Mouse (Mus musculus) G1E (cell line): ENCODE measurements around the gene Pla2g1b. TPM values are rescaled to one million over a fixed set of nuclear protein-coding genes. Genes with fewer than 3 reads are reported as not detected.

Experiments used
- ATAC-seq: 2 replicates; pipeline ENCODE4 v1.8.0; 2016; ENCODE audit warnings: mild to moderate bottlenecking; ENCODE audit not compliant: insufficient number of reproducible peaks, poor library complexity, low FRiP score, severe bottlenecking; ENCODE audit errors: extremely low read depth
- DNase-seq: peaks from one replicate; pipeline ENCODE4 v3.0.0; 2012; ENCODE audit warnings: low spot score
- H3K27me3 ChIP-seq: 2 replicates; pipeline ENCODE4 v1.6.1; 2012; ENCODE audit warnings: mild to moderate bottlenecking, low read length, inconsistent platforms; ENCODE audit not compliant: insufficient read depth
- H3K36me3 ChIP-seq: replicated peaks from 2 replicates; pipeline ENCODE3; 2012; ENCODE audit warnings: mild to moderate bottlenecking, inconsistent platforms
- H3K4me1 ChIP-seq: 2 replicates; pipeline ENCODE4 v1.6.1; 2012; ENCODE audit warnings: low read depth, low read length, inconsistent platforms, mixed read lengths; ENCODE audit not compliant: insufficient read depth
- H3K4me3 ChIP-seq: 2 replicates; pipeline ENCODE4 v1.5.1; 2012; ENCODE audit warnings: low read depth, mild to moderate bottlenecking, inconsistent platforms, low read length, moderate library complexity, mixed read lengths
- H3K9me3 ChIP-seq: replicated peaks from 2 replicates; pipeline ENCODE4 v1.6.1; 2012; ENCODE audit warnings: inconsistent platforms
- CTCF ChIP-seq: IDR thresholded peaks from 2 replicates; pipeline ENCODE4 v1.5.1; 2012; ENCODE audit warnings: low read depth, low read length, inconsistent platforms, mixed read lengths
- GATA1 ChIP-seq: IDR thresholded peaks from 2 replicates; pipeline ENCODE4 v1.6.1; 2012; ENCODE audit warnings: borderline replicate concordance, low read length, inconsistent platforms, mixed read lengths
- GATA2 ChIP-seq: IDR thresholded peaks from 2 replicates; pipeline ENCODE4 v1.6.1; 2012; ENCODE audit warnings: low read depth, low read length, inconsistent platforms, borderline replicate concordance
- POLR2AphosphoS5 ChIP-seq: IDR thresholded peaks from 2 replicates; pipeline ENCODE4 v1.6.1; 2012; ENCODE audit warnings: low read depth, low read length, inconsistent platforms; ENCODE audit not compliant: insufficient replicate concordance
- TAL1 ChIP-seq: conservative IDR thresholded peaks from 2 replicates; pipeline ENCODE4 v1.6.1; 2012; ENCODE audit warnings: low read depth, low read length, inconsistent platforms, mixed read lengths
- polyA plus RNA-seq: library from polyadenylated mRNA; stranded (reverse); fragments of >175 nt; gene quantifications from 2 replicates; pipeline ENCODE4 v1.2.3, GENCODE M21; 2012
- total RNA-seq, 2 experiments: library from RNA; stranded (forward) in 1 of 2; stranded (reverse) in 1 of 2; fragments of 200-1000 nt in 1 of 2; fragments of >200 nt in 1 of 2; fragmentation: Nextera tagmentation in 1 of 2; gene quantifications; 2 replicates each; pipeline ENCODE4 v1.2.3; 2014 to 2017

Gene Pla2g1b
- total and polyA plus RNA-seq, 3 experiments: 0.18 TPM; not detected in 2

DNA sequence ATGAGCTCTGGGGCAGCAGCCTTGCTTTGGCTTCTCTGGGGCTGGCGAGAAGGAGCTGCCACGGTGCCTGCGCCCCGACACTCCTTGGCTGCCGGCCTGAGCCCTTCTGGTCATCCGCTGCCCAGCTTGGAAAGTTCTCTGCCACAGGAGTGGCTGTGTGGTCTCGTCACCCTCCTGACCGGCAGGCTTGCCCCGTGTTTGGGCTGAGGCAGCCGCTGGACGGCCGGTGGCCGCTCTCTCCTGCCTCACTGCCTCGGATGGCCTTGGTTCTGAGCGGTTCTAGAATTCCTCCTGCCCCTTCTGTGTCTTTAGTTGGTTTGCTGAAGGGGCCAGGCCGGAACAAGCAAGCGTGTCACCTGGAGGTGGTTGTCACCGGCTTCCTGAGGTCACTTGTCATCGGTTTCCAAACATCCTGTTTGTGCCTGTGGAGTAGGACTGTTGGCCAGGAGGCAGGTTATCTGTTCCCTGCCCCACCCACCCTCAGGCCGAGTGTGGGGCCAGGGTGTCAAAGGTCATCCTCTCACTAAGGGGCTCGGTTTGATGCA, 54.3 kb downstream of the Pla2g1b start:
- Histone ChIP-seq H3K27me3 (no peaks in the 10 kb centered on the region), H3K4me3 (no peak overlapping the region), H3K4me1 (peaks cover 15% of the 10 kb centered on the region), H3K9me3 (no peaks in the 10 kb centered on the region), H3K36me3 (peaks cover 53% of the 10 kb centered on the region)
- no peak for ATAC-seq
- TF ChIP-seq TAL1: no peak
- TF ChIP-seq POLR2AphosphoS5: no peak
- no peak for TF ChIP-seq CTCF
- no peak for TF ChIP-seq GATA1
- TF ChIP-seq GATA2: no peak
- no peak for DNase-seq

DNA sequence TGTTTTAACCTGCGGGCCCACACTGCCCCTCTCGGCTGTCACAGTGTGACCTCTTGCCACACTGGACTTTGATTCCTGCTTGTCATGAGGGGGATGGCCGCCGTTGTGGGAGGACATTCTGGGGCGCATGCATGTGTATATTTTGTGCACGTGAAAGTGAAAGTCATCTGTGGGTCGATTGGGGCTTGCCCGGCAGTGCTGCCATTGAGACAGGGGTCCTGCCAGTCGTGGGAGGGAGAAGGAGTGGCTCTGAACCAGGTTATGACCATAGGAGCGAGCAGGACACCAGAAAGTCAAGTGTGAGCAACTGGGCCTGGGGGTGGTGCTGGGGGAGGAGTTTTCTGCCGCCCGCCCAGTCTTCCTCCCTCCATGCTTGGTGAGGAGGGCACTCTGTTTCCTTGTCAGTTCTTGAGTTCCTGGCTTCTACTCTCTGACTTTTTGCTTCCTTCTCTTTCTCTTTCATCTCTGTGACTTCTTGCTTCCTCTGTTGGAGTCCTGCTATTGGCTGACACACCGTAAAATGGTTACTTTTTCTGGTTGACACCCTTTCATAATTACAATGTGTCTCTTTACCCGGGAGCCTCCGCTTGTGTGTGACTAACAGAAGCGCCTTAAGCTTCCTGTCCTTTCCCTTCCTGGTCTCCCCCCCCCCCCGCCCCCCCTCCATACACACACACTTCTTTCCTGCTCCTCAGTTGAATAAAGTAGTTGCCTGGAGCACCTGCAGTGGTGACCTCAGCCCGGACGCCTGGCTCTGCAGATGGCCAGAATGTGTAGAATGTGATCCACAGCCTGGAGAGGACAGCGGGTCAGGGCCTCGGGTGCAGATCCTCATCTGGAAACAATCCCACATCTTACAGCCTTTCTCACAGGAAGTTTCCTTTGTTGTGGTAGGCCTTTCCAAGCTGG, 55.7 kb downstream of the Pla2g1b start:
- no peak for TF ChIP-seq TAL1
- no peak for TF ChIP-seq POLR2AphosphoS5
- Histone ChIP-seq H3K36me3 (peaks cover 58% of the 10 kb centered on the region), H3K9me3 (no peaks in the 10 kb centered on the region), H3K27me3 (no peaks in the 10 kb centered on the region), H3K4me1 (peaks cover 12% of the 10 kb centered on the region), H3K4me3 (no peak overlapping the region; the same call in 1 of the 2 replicates)
- no peak for ATAC-seq
- DNase-seq: no peak

DNA sequence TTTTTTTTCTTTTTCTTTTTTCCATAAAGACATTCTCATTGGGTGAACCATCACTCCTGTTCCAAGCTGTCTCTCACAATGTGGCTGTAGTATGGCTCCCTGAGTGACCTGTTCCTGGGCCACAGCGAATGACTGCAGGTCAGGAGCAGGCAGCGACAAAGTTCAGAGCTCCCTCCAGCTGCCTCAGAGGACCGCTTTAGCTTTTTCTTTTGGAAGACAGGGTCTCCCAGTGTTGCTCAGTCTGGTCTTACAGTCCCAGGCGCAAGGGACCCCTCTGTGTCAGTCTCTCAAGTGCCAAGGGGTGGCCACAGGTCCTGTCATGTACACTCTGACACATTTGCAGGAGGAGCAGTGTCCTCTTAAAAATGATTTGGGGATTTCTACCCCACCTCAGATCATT, 56.5 kb downstream of the Pla2g1b start:
- Histone ChIP-seq H3K4me1 (peaks cover 12% of the 10 kb centered on the region), H3K27me3 (no peaks in the 10 kb centered on the region), H3K9me3 (no peaks in the 10 kb centered on the region), H3K4me3 (no peak overlapping the region), H3K36me3 (peaks cover 58% of the 10 kb centered on the region)
- no peak for DNase-seq
- no peak for TF ChIP-seq GATA2
- no peak for TF ChIP-seq TAL1
- TF ChIP-seq GATA1: no peak
- no peak for TF ChIP-seq POLR2AphosphoS5
- no peak for TF ChIP-seq CTCF
- no peak for ATAC-seq

DNA sequence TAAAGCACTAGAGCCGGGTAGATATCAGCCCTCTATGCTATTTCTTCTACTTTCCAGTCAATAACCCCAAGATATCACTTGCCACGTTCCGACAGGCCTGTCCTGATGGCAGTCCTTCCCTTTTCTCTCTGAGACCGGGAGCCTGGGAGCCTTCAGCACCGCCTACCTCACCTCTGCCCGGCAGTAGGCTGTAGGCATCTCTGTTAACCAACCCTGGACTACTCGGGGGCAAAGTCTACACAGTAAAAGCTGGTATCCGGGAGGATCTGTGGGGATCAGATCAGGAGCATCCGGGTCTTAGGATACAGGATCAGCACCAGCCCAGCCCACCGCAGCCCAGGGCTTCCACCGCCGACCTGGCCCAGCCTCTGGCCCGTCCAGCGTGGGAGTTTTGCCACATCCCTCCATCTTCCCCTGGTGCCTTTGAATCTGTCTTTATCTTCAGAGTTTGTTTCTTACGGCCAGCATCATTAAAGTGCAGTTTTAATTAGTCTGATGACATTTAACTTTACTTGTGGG, 57.0 kb downstream of the Pla2g1b start:
- TF ChIP-seq CTCF (no peak), GATA2 (no peak), GATA1 (no peak), TAL1 (no peak), POLR2AphosphoS5 (no peak)
- H3K4me1 ChIP-seq: peaks cover 12% of the 10 kb centered on the region
- no peaks in the 10 kb centered on the region; the same call in 1 of the 2 replicates for H3K27me3 ChIP-seq
- peaks cover 59% of the 10 kb centered on the region for H3K36me3 ChIP-seq
- no peak overlapping the region for H3K4me3 ChIP-seq
- no peak for ATAC-seq
- DNase-seq: no peak
- no peaks in the 10 kb centered on the region for H3K9me3 ChIP-seq

DNA sequence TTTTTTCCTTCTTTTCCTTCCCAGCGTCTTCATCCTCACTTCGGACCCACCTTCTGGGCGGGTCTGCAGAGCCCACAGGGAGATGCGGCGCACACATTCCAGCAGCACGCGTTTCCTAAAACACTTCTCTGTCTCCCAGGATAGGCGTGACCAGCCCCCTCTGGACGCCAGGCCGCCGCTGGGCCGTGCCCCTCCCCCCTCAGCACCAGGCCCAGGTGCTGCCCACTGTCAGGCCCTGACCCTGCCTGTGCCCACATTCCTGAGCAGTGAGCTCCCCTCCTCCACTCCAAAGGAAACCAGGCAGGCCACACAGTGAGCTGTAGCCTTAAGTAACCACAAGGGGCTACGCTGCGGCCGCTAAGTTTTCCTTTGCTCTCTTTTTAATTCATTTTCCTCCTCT, 57.9 kb downstream of the Pla2g1b start:
- TF ChIP-seq POLR2AphosphoS5: no peak
- TF ChIP-seq TAL1: no peak
- TF ChIP-seq GATA2: no peak
- no peak for TF ChIP-seq CTCF
- TF ChIP-seq GATA1: no peak
- H3K4me3 ChIP-seq: no peak overlapping the region
- no peaks in the 10 kb centered on the region; the same call in 1 of the 2 replicates for H3K27me3 ChIP-seq
- H3K36me3 ChIP-seq: peaks cover 57% of the 10 kb centered on the region
- ATAC-seq (no peak), DNase-seq (no peak)
- H3K9me3 ChIP-seq: no peaks in the 10 kb centered on the region
- H3K4me1 ChIP-seq: peaks cover 14% of the 10 kb centered on the region

Other genes starting within 250 kb of the Pla2g1b start
- 24.2 and 25.5 TPM in 2 replicates for gene Pop5, start 230.4 kb upstream of the Pla2g1b start, total RNA-seq (2014; fragmentation: Nextera tagmentation)
- gene Pop5, start 230.4 kb upstream of the Pla2g1b start, total RNA-seq (2017): 61.2 and 82.5 TPM in 2 replicates
- 18.6 and 28.3 TPM in 2 replicates for gene Pop5, start 230.4 kb upstream of the Pla2g1b start, polyA plus RNA-seq
- gene Rnf10, start 193.4 kb upstream of the Pla2g1b start, total RNA-seq (2014; fragmentation: Nextera tagmentation): 59.7 and 87.3 TPM in 2 replicates
- gene Rnf10, start 193.4 kb upstream of the Pla2g1b start, total RNA-seq (2017): 56.9 and 57.3 TPM in 2 replicates
- gene Rnf10, start 193.4 kb upstream of the Pla2g1b start, polyA plus RNA-seq: 201 and 202 TPM in 2 replicates
- 41.1 and 42.9 TPM in 2 replicates for gene Coq5, start 186.6 kb upstream of the Pla2g1b start, total RNA-seq (2014; fragmentation: Nextera tagmentation)
- gene Coq5, start 186.6 kb upstream of the Pla2g1b start, total RNA-seq (2017): 51.6 and 56.9 TPM in 2 replicates
- gene Coq5, start 186.6 kb upstream of the Pla2g1b start, polyA plus RNA-seq: 23.4 and 25.0 TPM in 2 replicates
- 1,458 and 1,815 TPM in 2 replicates for gene Dynll1, start 165.3 kb upstream of the Pla2g1b start, total RNA-seq (2014; fragmentation: Nextera tagmentation)
- 554 and 587 TPM in 2 replicates for gene Dynll1, start 165.3 kb upstream of the Pla2g1b start, total RNA-seq (2017)
- gene Dynll1, start 165.3 kb upstream of the Pla2g1b start, polyA plus RNA-seq: 445 and 449 TPM in 2 replicates
- 38.1 and 47.6 TPM in 2 replicates for gene Srsf9, start 139.1 kb upstream of the Pla2g1b start, total RNA-seq (2014; fragmentation: Nextera tagmentation)
- gene Srsf9, start 139.1 kb upstream of the Pla2g1b start, total RNA-seq (2017): 88.0 and 111 TPM in 2 replicates
- gene Srsf9, start 139.1 kb upstream of the Pla2g1b start, polyA plus RNA-seq: 114 and 127 TPM in 2 replicates
- gene Gatc, start 125.1 kb upstream of the Pla2g1b start, total RNA-seq (2014; fragmentation: Nextera tagmentation): 90.0 and 96.0 TPM in 2 replicates
- 5.6 and 8.6 TPM in 2 replicates for gene Gatc, start 125.1 kb upstream of the Pla2g1b start, total RNA-seq (2017)
- gene Gatc, start 125.1 kb upstream of the Pla2g1b start, polyA plus RNA-seq: 11.7 and 13.9 TPM in 2 replicates
- 27.8 and 31.8 TPM in 2 replicates for gene Triap1, start 125.0 kb upstream of the Pla2g1b start, total RNA-seq (2014; fragmentation: Nextera tagmentation)
- 45.5 and 47.0 TPM in 2 replicates for gene Triap1, start 125.0 kb upstream of the Pla2g1b start, total RNA-seq (2017)
- gene Triap1, start 125.0 kb upstream of the Pla2g1b start, polyA plus RNA-seq: 5.3 and 14.1 TPM in 2 replicates
- gene Cox6a1, start 117.3 kb upstream of the Pla2g1b start, total RNA-seq (2014; fragmentation: Nextera tagmentation): 312 and 362 TPM in 2 replicates
- gene Cox6a1, start 117.3 kb upstream of the Pla2g1b start, total RNA-seq (2017): 143 and 153 TPM in 2 replicates
- 1,989 and 2,415 TPM in 2 replicates for gene Cox6a1, start 117.3 kb upstream of the Pla2g1b start, polyA plus RNA-seq
- 6.7 and 8.7 TPM in 2 replicates for gene Msi1, start 36.7 kb upstream of the Pla2g1b start, total RNA-seq (2014; fragmentation: Nextera tagmentation)
- gene Msi1, start 36.7 kb upstream of the Pla2g1b start, total RNA-seq (2017): 0.23 and 0.55 TPM in 2 replicates
- gene Msi1, start 36.7 kb upstream of the Pla2g1b start, polyA plus RNA-seq: 3.4 and 3.7 TPM in 2 replicates
- 27.5 and 29.7 TPM in 2 replicates for gene Sirt4, start 18.5 kb downstream of the Pla2g1b start, total RNA-seq (2014; fragmentation: Nextera tagmentation)
- 9.3 and 14.8 TPM in 2 replicates for gene Sirt4, start 18.5 kb downstream of the Pla2g1b start, total RNA-seq (2017)
- 8.0 and 13.3 TPM in 2 replicates for gene Sirt4, start 18.5 kb downstream of the Pla2g1b start, polyA plus RNA-seq
- gene Pxn, start 40.4 kb downstream of the Pla2g1b start, total RNA-seq (2014; fragmentation: Nextera tagmentation): 17.8 and 25.8 TPM in 2 replicates
- gene Pxn, start 40.4 kb downstream of the Pla2g1b start, total RNA-seq (2017): 12.0 and 14.2 TPM in 2 replicates
- 62.9 and 63.3 TPM in 2 replicates for gene Pxn, start 40.4 kb downstream of the Pla2g1b start, polyA plus RNA-seq
- gene Rplp0, start 93.2 kb downstream of the Pla2g1b start, total RNA-seq (2014; fragmentation: Nextera tagmentation): 870 and 980 TPM in 2 replicates
- 1,362 and 1,673 TPM in 2 replicates for gene Rplp0, start 93.2 kb downstream of the Pla2g1b start, total RNA-seq (2017)
- 712 and 915 TPM in 2 replicates for gene Rplp0, start 93.2 kb downstream of the Pla2g1b start, polyA plus RNA-seq
- 78.5 and 96.0 TPM in 2 replicates for gene Gcn1l1, start 99.0 kb downstream of the Pla2g1b start, total RNA-seq (2014; fragmentation: Nextera tagmentation)
- gene Gcn1l1, start 99.0 kb downstream of the Pla2g1b start, total RNA-seq (2017): 44.6 and 45.7 TPM in 2 replicates
- gene Gcn1l1, start 99.0 kb downstream of the Pla2g1b start, polyA plus RNA-seq: 137 and 158 TPM in 2 replicates
- gene Rab35, start 165.6 kb downstream of the Pla2g1b start, total RNA-seq (2014; fragmentation: Nextera tagmentation): 62.2 and 63.3 TPM in 2 replicates
- gene Rab35, start 165.6 kb downstream of the Pla2g1b start, total RNA-seq (2017): 69.1 and 78.2 TPM in 2 replicates
- 74.5 and 88.3 TPM in 2 replicates for gene Rab35, start 165.6 kb downstream of the Pla2g1b start, polyA plus RNA-seq